Mouse (Mus musculus) right cerebral cortex, postnatal 36 days (tissue): ENCODE measurements at regions not wholly inside any gene's neighbourhood (a gene's known extent, or its start where the extent isn't known, plus 50 kb on each side); places are given as distances from the start of the nearest gene placed in this dataset.

ENCODE experiments used
- DNase-seq, 2 experiments: peaks; one replicate each; pipeline ENCODE4 v3.0.0; 2022; ENCODE audit warnings: low spot score in 2 of 2, mixed read lengths in 1 of 2

- no peak for DNase-seq
These were observed 61.6 kb upstream of the Etaa1 start for GRCm38 (mm10) chr11:18015239-18015638.

GRCm38 (mm10) chr11:18014610-18015009 is 60.9 kb upstream of the Etaa1 start:
- no peak for DNase-seq

GRCm38 (mm10) chr11:18012085-18012484 is 58.4 kb upstream of the Etaa1 start:
- no peak for DNase-seq

GRCm38 (mm10) chr11:18011101-18011733 is 57.5 kb upstream of the Etaa1 start:
- DNase-seq: no peak

- no peak for DNase-seq
These were observed 54.5 kb upstream of the Etaa1 start for GRCm38 (mm10) chr11:18008140-18008539.
